Mouse (Mus musculus) forelimb bud, embryonic 11.5 days (tissue): ENCODE results near the gene Cog3.

ENCODE experiments used
- DNase-seq: peaks from one replicate; pipeline ENCODE4 v3.0.0-alpha.2; 2012; ENCODE audit warnings: low read depth, low spot score

The Cog3 gene

DNA sequence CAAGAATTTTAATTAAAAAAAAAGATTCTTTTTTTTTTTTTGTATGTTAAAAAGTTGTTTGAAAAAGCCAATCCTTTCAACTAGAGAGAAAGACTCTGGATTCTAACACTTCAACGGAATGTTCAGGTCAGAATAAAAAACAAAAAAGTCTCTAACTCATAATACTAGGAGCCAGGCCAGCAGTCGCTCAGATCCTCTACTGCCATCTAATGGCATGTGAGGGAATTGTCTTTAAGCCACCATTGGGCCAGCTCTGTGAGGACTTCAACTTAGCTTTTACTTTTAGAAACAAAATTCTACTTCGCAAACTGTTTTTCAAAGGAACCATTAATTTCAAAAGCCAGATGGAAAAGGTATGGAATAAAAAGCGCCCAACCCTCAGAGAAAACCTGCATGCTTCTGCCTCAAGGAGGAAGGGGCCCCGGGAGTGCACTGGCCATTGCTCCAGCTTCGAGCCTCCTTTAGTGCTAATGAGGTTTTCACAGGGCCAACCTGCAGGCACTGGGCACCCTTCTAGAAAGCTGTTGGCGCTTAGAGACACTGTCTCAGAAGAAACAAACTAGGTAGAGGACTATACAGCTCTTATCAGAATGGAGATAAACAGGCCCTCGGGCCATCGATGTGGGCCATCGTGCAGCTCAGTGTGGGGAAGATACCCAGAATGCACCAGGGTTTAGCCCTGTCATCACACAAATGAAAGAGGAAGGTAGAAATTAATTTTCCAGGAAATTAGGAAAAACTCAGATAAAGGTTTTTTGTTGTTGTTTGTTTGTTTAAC is 6.9 kb upstream of the Cog3 start:
- DNase-seq, result peak; percentile 58

DNA sequence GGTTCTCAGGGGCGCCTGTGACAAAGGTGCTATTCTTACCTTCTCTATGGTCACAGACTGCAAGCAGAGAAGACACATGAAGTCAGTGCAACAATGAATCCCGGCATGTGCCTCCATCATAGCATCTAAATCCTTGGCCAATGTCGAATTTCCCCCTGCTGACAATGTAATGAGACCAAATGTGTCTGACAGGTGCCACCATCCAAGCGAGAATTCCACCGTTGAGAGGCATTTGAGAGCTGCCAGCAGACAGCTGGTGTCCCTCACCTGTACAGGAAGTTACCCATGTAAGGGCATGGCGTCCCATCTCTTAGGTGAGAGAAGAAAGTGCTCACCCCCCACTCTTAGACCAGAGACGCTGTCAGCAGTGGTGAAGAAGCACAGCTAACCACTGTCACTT is 4.1 kb upstream of the Cog3 start:
- no peak for DNase-seq

DNA sequence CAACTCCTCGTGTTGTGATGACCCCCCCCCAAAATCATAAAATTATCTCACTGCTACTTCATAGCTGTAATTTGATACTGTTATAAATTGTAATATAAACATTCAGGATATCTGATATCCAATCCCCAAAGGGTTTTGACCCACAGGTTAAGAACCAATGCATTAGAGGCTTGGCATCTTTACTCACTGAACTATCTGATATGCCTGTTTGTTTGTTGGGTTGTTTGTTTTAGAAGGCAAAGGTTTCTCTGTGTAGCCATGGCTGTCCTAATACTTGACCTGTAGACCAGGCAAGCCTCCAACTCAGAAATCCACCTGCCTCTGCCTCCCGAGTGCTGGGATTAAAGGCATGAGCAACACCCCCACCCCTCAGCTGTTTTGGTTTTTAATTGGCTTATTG is 3.5 kb upstream of the Cog3 start:
- DNase-seq, result no peak

DNA sequence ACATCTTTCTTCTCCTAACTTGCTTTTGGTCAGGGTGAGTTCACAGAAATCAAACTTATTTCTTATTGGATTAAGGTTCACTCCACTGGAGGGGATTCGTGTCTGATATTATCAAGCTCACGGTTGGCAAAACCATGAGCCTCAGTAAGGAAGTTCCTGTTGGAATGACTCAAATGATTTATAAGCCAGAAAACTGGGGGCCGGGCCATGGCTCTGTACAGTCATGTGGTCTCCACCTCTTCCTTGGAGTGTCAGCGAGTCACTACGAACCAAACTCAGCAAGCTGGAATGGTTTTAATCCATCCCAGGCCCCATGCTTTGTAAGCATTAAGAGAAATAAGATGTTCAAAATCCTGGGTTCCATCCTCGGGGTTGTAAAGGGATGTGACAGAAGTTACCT is 2.7 kb upstream of the Cog3 start:
- no peak for DNase-seq

DNA sequence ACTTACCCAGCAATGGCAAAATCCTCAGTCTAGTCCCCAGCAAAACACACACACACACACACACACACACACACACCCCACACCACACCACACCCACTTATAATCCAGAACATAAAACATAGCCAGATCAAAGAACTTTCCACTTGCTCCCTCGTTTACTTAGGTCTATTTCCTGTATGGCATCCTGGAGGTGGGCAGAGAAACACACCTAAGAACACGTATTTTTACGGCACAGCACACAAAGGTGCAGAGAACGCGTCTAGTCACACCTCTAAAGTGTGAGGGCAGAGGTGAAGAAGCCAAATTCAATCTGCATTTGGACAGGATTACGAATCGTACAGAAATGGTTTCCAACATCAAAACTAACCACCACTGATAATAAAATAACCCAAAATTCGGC is 1.1 kb downstream of the Cog3 start:
- no peak for DNase-seq

DNA sequence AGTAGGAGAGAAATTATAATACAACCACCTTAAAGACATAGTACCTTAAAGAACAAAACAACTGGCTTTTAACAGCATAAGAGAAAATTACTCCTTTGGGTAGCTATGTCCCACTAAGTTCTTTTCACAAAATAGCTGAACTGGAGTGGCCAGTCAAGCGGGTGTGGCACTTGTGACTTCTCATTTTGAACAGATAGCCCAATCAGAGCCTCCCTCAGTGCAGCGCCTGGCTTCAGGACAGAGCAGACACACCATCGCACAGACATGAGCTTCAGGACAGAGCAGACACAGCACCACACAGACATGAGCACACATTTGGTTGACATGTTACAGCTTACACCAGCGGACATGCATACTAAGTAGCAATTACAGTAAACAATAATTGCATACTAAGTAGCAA is 3.3 kb downstream of the Cog3 start:
- DNase-seq, result no peak

DNA sequence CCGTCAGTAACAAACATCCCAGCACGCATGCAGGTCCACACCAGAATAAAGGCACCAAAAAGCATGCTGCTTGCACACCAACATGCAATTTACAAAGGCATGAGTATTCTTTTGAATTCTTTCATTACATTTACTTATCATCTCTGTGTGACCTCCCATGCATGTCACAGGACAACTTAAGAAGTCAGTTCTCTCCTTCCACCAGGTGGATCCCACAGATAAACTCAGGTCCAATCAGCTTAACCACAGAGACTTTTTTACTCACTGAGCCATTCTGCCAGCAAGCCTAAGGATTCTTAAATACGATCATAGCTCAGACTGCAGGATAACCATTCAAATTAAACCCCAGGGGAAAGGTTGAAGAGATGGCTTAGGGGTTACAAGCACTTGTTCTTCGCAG is 5.2 kb downstream of the Cog3 start:
- no peak for DNase-seq

DNA sequence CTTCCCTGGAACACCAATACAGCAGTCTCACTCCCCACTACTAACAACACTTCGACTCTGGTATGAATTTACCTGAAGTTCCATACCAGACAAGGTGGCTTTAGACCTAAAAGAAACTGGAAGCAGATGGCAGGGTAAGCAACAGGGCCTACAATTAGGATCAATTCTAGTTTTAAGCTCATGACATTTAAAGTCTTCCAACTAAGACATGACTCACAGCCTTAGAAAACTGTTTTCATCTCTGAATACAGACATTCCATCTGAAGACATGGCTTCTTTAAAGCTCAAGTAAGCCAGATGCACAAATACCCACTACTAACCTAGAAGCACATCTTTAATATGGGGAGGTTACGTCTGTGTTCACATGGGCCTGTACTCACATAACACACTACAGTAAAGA is 6.4 kb downstream of the Cog3 start:
- no peak for DNase-seq

DNA sequence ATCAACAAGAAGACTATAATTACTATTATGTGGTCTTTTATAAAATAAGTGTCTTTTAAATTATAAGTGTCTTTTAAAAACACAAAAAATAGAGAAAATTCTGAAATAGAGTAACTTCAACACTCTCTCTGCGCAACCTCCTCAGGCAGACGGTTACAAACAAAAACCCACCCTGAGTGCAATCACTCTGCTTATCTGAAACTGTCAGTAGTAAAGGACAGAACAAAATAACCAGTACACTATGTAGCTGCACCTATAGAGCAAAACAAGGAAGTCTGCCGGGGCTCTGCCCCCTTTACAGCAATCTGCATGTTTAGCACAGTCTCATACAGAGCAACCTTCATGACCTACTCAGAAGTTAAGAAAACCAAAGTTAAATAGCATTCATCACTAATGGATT is 12.4 kb downstream of the Cog3 start:
- DNase-seq, result no peak

DNA sequence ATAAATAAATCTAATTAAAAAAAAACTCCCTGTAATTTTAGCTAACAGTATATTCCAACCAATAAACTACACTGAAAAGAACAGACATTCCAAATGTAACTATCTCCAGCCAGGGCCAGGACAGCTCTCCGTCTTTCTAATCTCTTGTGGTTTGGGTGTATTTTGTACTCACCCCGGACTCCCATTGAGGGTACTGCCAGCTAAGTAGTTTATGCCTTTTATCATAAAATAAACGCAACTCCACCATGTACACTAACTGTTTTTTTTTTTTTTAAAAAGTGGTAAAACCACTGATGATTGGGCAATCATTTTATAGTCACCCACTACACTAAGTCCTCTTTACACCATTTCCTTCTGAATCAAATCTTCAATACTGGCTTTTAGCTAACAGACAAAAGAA is 18.7 kb downstream of the Cog3 start:
- no peak for DNase-seq

DNA sequence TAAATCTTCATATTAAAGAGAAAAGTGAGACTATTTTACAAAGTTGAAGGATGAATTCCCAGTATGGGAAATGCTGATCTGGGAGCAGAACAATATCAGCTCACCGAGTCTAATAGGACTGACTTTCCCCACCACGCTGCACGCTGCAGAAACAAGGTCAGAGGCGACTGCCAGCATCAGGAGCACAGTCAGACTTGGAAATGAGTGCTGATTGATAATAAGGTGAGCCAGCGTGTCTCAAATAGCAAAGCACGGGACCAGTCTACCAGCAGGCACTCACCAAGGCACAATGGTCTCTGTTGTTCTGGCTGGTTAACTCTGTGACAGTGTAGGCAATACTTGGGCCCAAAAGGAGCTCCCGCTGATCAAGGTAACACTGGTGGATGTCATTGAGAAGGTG is 21.7 kb downstream of the Cog3 start:
- no peak for DNase-seq

DNA sequence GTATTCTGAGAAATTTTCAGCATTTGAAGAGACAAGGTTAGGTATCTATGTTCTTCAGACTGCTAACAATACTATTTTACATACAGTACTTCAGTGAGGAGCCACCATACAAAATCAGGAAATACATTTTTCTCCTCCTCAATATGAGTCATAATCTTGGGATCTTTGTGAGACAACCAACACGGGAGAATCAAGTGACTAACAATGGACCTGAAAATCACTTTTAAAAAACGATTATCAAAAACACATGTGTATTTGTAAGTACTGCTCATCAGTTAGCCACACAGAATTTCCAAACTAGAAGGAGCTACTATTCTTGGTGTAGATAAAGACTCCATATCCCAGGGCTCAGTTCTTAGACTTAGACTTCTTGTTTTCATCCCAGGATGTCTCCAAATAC is 23.0 kb downstream of the Cog3 start:
- no peak for DNase-seq

DNA sequence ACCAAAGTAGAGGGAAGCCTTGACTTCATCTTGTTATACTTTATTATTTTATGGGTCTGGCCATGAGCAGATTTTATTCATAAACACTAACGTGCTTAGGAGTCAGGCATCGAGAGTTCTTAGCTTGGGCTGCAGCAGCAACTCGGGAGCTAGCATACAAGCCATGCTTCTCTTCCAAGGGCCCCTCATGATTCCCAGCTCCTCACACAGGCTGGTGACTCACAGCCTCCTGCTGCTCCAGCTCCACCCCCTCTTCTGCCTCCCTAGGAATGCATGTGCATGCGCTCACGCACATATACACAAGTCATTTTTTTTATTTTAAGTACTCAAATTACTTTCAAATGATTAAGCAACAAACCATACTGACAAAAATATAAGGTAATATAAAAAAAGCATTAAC is 26.2 kb downstream of the Cog3 start:
- no peak for DNase-seq

DNA sequence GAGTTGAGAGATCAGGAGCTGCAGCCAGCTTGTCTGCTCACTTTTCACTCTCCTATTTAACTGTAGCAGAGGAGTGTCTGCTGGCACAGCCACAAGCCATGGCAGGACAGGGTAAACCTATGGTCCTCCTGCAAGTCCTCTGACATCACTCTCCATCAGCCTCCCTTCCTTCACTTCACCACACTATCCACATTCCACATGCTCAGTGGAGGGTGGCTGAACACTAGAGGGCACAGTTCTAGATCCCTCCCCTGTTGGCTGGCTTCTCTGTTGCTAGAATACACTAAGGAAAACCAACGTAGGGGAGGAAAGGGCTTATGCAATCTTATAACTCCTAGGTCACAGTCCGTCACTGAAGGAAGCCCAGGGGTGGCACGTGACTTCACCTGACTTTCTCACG is 27.3 kb downstream of the Cog3 start:
- DNase-seq, result peak; percentile 1

DNA sequence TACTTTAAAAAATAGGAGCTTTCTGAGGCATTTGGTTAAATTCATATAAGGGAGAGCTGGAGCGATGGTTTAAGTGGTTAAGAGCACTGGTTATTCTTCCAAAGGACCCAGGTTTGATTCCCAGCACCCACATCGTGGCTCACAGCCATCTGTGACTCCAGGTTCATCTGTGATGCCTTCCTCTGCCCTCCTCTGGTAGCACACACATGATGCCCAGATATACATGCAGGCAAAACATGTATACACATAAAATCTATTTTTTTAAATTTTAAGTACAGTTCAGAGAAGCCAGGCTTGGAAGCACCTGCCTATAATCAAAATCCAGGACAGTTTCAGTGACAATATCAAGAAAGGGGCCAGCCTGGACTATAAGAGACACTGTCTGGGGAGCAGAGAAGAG is 31.5 kb downstream of the Cog3 start:
- no peak for DNase-seq

DNA sequence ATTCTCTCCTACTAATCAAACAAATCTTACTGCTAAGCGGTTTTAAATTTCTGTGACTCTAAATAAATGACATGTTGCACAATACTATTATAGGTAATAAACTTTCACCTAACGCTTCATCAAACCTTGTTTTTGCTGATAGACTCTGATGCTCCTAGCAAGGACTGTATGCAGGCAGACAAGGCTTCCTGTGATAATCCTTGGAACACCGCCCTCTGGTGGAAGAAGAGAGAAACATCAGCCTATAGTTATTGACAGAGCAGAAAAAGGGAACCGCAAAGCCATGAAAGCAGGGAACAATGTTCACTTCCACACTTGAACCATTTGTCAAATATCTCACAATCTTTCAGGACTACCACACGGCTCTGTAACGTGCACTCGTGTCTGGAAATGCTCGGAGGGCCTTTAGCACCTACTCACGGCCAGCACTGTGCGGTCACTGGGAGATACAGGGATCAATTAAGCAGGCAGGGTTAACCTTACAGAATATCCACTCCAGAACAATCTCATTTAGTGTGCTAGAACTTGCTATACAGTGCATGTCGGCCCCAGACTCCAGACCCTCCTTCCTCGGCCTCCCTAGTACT is 32.2 kb downstream of the Cog3 start:
- peak; percentile 65 for DNase-seq

DNA sequence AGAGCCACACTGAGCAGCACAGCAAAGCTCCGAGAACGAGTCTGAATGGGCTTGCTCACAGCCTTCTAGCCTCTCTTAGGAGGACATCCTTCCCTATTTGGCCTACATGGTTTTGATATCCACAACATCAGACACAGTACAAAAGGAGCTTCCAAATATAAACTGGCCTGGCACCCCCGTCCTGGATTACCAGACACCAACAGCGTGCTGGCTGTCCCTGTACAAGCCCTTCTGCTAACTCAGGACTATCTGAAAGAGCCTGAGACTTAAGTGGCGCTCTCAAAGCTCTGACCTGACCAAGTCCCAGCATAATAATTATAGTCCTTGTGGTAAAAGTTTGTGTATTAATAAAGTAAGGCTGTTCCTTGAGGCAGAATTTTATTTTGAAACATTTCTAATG is 34.2 kb downstream of the Cog3 start:
- no peak for DNase-seq

DNA sequence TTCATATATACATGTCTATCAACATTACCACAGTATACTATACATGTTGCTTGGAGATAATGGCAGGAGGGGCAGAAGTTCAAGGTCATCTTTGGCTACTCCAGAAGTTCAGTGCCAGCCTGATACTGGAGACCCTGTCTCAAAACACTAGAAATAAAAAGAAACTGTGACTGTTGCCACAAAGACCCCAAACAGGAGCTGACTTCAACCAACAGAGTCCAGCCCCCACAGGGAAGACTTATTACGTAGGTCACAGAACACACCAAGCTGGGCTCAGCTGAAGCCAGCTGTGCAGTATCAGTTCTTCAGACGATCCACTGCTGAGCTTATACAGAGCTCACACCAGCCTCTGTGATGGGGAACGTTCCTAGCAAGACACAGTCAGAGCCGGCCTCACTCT is 37.9 kb downstream of the Cog3 start:
- no peak for DNase-seq

DNA sequence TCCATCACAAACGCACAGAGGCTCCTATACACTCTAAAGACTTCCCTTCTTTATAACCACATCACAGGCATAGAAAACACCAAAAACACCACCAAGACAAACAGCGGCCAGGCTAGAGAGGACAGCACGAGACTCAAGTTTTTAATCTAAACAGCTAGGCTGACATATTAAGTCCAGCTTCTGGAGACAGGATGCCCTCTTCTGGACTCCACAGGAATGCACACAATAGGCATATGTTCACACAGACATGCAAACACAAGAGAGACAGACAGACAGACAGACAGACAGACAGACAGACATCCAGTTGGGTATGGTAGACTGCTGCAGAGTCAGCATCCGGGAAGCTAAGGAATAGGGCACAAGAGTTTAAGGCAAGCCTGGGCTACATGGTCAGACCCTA is 40.7 kb downstream of the Cog3 start:
- DNase-seq, result no peak

DNA sequence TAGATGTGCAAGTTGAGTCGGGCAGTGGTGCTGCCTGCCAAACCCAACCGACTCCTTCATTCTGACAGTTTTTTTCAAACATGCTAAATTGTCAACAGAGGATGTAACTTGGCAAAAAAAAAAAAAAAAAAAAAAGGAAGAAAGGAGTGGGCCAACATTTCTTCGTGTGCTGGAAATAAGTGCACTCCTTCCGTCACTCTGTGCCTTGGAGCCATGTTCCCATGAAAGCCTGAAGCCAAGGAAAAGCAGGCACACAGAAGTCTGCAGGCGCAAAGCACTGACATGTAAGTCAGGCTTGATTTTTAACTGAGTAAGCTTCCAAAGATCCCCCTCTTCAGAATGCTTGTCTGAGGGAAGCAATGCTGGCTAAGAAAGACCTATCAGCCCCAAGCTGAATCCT is 41.6 kb downstream of the Cog3 start:
- DNase-seq, result no peak

DNA sequence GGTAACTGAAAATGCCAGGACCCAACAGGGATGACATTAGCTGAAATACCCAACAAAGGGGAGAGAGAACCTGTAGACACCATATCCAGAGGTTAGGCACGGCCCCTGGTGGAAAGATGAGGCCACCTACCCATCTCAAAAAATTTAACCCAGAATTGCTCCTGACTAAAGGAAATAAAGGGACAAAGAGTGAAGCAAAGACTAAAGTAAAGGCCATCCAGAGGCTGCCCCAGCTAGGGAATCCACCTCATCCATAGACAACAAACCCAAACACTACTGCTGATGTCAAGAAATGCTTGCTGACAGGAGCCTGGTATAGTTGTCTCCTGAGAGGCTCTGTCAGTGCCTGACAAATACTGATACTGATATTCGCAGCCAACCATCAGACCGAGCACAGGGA is 42.6 kb downstream of the Cog3 start:
- DNase-seq, result no peak

DNA sequence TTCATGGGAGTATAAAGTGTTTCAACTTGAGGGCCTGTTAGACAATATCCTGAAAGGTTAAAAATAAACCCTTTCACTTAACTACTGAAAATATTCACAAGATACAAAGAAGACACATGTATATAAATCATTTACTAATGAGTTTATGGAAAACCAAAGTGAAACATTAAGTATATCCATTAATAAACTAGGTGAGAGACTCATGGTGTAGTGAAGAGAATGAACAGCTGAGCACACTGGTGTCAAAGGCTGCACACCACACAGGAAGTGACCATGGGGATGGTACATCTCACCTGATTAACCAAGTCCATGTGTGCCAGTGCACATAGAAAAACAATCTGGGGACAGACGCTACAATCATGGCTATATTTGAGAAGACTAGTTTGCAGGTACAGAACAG is 45.3 kb downstream of the Cog3 start:
- DNase-seq, result no peak

DNA sequence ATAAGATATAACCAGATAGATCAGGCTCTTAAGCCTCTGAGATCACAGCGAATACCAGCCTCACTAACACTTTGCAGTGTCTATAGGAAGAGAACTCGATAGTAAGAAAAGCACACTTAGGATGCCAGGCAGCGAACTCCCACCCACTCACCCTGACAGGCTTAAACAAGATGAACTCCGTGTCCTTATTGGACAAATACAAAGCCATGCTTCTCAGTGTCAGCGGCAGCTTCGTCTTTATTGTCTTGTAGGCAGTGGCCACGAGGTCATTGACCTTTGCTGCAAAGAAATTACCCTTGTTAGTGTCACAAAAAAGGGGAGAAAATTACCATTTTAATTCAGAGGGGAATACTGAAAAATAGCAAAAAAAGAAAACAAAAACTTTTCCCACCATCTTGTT is 46.5 kb downstream of the Cog3 start:
- DNase-seq, result no peak

DNA sequence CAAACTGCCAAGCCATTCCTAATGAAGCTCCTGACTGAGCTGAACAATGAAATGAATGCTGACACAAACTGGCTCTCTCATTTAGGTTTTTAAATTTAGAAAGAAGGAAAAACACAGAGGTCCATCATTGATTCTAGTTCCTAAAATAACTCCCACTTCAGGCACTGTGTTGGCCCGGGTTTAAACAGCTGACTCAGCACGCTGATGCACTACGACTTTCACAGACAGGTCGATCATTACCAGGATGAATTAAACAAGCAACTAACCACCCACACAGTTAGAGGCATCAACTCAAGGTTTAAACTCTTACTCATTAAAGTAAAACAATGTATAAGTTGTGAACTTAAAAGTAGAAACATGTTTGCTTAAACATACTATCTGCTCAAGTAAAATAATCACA is 47.7 kb downstream of the Cog3 start:
- DNase-seq, result no peak
